In the genomic region with DNA sequence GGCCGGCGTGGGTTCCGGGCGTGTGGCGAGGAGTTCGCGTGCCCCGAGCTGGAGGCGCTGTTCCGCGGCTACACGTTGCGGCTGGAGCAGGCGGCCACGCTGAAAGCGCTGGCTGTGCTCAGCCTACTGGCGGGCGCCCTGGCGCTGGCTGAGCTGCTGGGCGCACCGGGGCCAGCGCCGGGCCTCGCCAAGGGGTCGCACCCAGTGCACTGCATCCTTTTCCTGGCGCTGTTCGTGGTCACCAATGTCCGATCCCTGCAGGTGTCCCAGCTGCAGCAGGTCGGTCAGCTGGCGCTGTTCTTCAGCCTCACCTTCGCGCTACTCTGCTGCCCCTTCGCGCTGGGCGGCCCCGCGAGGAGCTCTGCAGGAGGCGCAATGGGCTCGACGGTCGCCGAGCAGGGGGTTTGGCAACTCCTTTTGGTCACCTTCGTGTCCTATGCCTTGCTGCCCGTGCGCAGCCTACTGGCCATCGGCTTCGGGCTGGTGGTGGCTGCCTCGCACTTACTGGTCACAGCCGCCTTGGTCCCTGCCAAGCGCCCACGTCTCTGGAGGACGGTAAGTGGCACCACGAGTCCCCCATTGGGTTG, we compare ENCODE assay signal across 7 mouse cellular contexts. TPM values are rescaled to one million over a fixed set of nuclear protein-coding genes. Genes with fewer than 3 reads are reported as not detected.
DNase-seq lines count a peak whose midpoint lies in the region.

No protein-coding gene starts in this region.

- H3K27me3 ChIP-seq in limb, embryonic 10.5 days (ENCODE audit: low read depth, poor library complexity, severe bottlenecking), result peaks cover 94% of the 10 kb centered on the region

- peak overlapping the region; percentile 64 for H3K4me3 ChIP-seq in limb, embryonic 10.5 days

- peaks cover 34% of the 10 kb centered on the region for H3K4me1 ChIP-seq in limb, embryonic 10.5 days

- no peaks in the 10 kb centered on the region for H3K9me3 ChIP-seq in limb, embryonic 10.5 days (replicated peaks)

- peak overlapping the region; percentile 67 for H3K27ac ChIP-seq in limb, embryonic 10.5 days

- no peaks in the 10 kb centered on the region for H3K36me3 ChIP-seq in limb, embryonic 10.5 days

- peak; percentile 15 for DNase-seq in thymus, postnatal 14 days
- no peak for DNase-seq in thymus, postnatal 0 days (ENCODE audit: low spot score)
- peak; percentile 40 for DNase-seq in embryo, embryonic 10 days (ENCODE audit: low spot score)
- peak; percentile 20 for DNase-seq in heart, postnatal 4 days
- peak; percentile 66 for DNase-seq in limb, embryonic 10.5 days (ENCODE audit: low spot score)
- DNase-seq in neural tube, embryonic 10.5 days (ENCODE audit: extremely low spot score, low spot score), result peak; percentile 66
- DNase-seq in urinary bladder, adult 18-20 months (ENCODE audit: low spot score in 2 of 2), result no peak

- WGBS in limb, embryonic 10.5 days, result under 1% methylated on average over 53 of the region's 53 CpGs

RNA-seq across cellular contexts. Expression of gene Adcy1, which starts 0.5 kb away (rescaled TPM):
- 1.5 and 1.6 TPM in 2 replicates for polyA plus RNA-seq in thymus, postnatal 0 days (2015; fragmentation: Nextera tagmentation; extraction: Ambion mirVana)
- 1 to 10 TPM; 2.6 to 2.8 TPM for total RNA-seq in heart, postnatal 4 days (2021)
- 0.61 and 0.62 TPM in 2 replicates for polyA plus RNA-seq in limb, embryonic 10.5 days (2016; fragmentation: Nextera tagmentation; extraction: Ambion mirVana)

Comparison
In these comparisons a context has a peak if more than half of its experiments do, and no peak if none do; other contexts are left out.
1. DNase-seq: peak in thymus, postnatal 14 days (single experiment), embryo, embryonic 10 days (single experiment), heart, postnatal 4 days (single experiment), limb, embryonic 10.5 days (single experiment) and neural tube, embryonic 10.5 days (single experiment); none in thymus, postnatal 0 days (single experiment) and urinary bladder, adult 18-20 months (0 of 2).